Mouse (Mus musculus) brain, embryonic 18.5 days (tissue): ENCODE results near the gene Fbxo41.
"Not testable (repeated sequence)": the region's sequence is repeated elsewhere in the genome, so short reads cannot be mapped to it uniquely, and the experiment has no call there.

Experiments
- DNase-seq: peaks from one replicate; pipeline ENCODE4 v3.0.0-alpha.2; 2012; ENCODE audit warnings: low read depth, low spot score

Gene Fbxo41

GRCm38 (mm10) chr6:85491606-85492005 is 11.2 kb downstream of the Fbxo41 start:
- no peak for DNase-seq

- no peak for DNase-seq
Measured at GRCm38 (mm10) chr6:85490252-85490651, 12.5 kb downstream of the Fbxo41 start.

- no peak for DNase-seq
Measured at GRCm38 (mm10) chr6:85489717-85490116, 13.1 kb downstream of the Fbxo41 start.

GRCm38 (mm10) chr6:85488510-85488909 is 14.3 kb downstream of the Fbxo41 start:
- no peak for DNase-seq

- no peak for DNase-seq
Measured at GRCm38 (mm10) chr6:85485738-85486137, 17.1 kb downstream of the Fbxo41 start.

- no peak for DNase-seq
Measured at GRCm38 (mm10) chr6:85483843-85484721, 18.7 kb downstream of the Fbxo41 start.

GRCm38 (mm10) chr6:85480685-85481084 is 22.1 kb downstream of the Fbxo41 start:
- DNase-seq, result no peak

- DNase-seq, result no peak
Measured at GRCm38 (mm10) chr6:85479979-85480378, 22.8 kb downstream of the Fbxo41 start.

GRCm38 (mm10) chr6:85478416-85478815 is 24.4 kb downstream of the Fbxo41 start:
- no peak for DNase-seq

- DNase-seq, result no peak
Measured at GRCm38 (mm10) chr6:85477366-85477917, 25.4 kb downstream of the Fbxo41 start.

GRCm38 (mm10) chr6:85475581-85475980 is 27.2 kb downstream of the Fbxo41 start:
- DNase-seq, result no peak

GRCm38 (mm10) chr6:85472542-85472941 is 30.3 kb downstream of the Fbxo41 start:
- DNase-seq, result no peak

- DNase-seq, result no peak
Measured at GRCm38 (mm10) chr6:85471962-85472361, 30.8 kb downstream of the Fbxo41 start.

- DNase-seq, result no peak
Measured at GRCm38 (mm10) chr6:85469660-85470430, 32.9 kb downstream of the Fbxo41 start.

- no peak for DNase-seq
Measured at GRCm38 (mm10) chr6:85465381-85465780, 37.4 kb downstream of the Fbxo41 start.

- DNase-seq, result no peak
Measured at GRCm38 (mm10) chr6:85459621-85460020, 43.2 kb downstream of the Fbxo41 start.

- no peak for DNase-seq
Measured at GRCm38 (mm10) chr6:85452816-85453215, 50.0 kb downstream of the Fbxo41 start.

GRCm38 (mm10) chr6:85452411-85452665 is 50.5 kb downstream of the Fbxo41 start:
- DNase-seq, result no peak

GRCm38 (mm10) chr6:85451664-85452410 is 51.0 kb downstream of the Fbxo41 start, which contains the start of gene Pradc1:
Gene Pradc1 (minus strand): TSS chr6:85451970.
- DNase-seq, result peak; percentile 99

GRCm38 (mm10) chr6:85450697-85451663 is 51.8 kb downstream of the Fbxo41 start, which contains the start of gene Cct7:
Gene Cct7 (plus strand): TSS chr6:85451514.
- DNase-seq, result peak; percentile 97

GRCm38 (mm10) chr6:85450140-85450539 is 52.7 kb downstream of the Fbxo41 start:
- DNase-seq, result not testable (repeated sequence)
